Mouse (Mus musculus) heart, adult 9 months (tissue): Measurements from ENCODE around the gene Dpep2nb.
A peak's percentile ranks its signal among the peaks of the same experiment; 100 is the strongest.
"Not testable (repeated sequence)": the region's sequence is repeated elsewhere in the genome, so short reads cannot be mapped to it uniquely, and the experiment has no call there.

Experiments used
- DNase-seq, 2 experiments: peaks; one replicate each; pipeline ENCODE4 v3.0.0; 2022; ENCODE audit warnings: low spot score in 2 of 2

The Dpep2nb gene

GRCm38 (mm10) chr8:106007135-106007534, 1.4 kb upstream of the Dpep2nb start:
- DNase-seq = no peak

DNA sequence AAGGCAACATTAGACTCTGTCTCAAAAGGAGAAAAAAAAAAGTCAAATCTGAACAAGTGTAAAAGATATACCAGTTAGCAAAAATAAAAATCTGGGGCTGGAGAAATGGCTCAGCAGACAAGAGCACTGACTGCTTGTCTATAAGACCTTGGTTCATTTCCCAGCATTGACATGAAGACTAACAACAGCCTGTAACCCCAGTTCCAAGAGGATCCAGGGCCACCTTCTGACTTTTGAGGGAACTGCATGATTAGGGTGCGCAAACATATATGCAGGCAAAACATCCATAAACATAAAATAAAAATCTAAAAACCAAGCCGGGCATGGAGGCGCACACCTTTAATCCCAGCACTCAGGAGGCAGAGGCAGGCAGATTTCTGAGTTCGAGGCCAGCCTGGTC, 638 bp upstream of the Dpep2nb start:
- no peak for DNase-seq

GRCm38 (mm10) chr8:106004538-106005207, 1.1 kb downstream of the Dpep2nb start:
- DNase-seq = no peak

DNA sequence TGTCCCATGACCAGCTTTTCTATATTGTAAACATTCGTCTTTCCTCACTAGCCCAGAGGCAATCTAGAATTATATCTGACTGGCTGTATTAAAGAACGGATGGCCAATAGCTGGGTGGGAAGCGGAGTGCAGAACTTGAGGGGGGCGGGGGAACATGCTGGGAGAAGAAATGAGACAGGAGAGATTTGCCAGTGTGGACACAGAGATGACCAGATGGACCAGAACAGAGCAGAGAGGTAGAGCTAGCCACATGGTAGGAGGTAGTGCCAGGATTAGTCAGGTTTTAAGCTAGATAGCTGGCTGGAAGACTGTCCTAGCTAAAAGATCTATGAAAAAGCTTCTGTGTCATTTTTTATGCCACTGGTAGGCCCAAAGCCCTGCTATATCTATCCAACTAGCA, 3.9 kb downstream of the Dpep2nb start:
- no peak for DNase-seq

- no peak for DNase-seq
Observed at GRCm38 (mm10) chr8:105998971-105999370, 6.8 kb downstream of the Dpep2nb start.

- DNase-seq = peak; percentile 12 to 30
Observed at GRCm38 (mm10) chr8:105996359-105996758, 9.4 kb downstream of the Dpep2nb start.

DNA sequence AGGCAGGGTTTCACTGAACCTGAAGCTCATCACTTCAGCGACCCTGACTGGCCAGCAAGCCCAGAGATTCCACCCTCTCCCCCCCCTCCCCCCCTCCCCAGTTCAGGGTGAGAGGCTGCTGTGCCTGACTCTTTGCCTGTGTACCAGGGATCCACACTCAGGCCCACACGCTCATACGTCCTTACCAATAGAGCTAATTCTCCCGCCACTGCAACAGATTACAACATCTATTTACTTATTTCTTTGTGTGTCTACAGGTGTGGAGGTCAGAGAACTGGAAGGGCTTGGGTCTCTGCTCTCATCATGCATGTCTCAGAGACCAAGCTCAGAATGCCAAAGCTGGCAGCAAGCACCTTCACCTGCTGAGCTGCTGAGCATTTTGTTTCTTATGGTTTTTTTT, 12.5 kb downstream of the Dpep2nb start:
- no peak for DNase-seq

GRCm38 (mm10) chr8:105992499-105992898, 13.3 kb downstream of the Dpep2nb start:
- no peak for DNase-seq

- DNase-seq = no peak
Observed at GRCm38 (mm10) chr8:105991546-105991945, 14.2 kb downstream of the Dpep2nb start.

- peak; percentile 60 to 78 for DNase-seq
Observed at GRCm38 (mm10) chr8:105990856-105991387, 14.9 kb downstream of the Dpep2nb start, which contains the start of gene Dus2. Gene Dus2 (plus strand): TSS chr8:105991337.

DNA sequence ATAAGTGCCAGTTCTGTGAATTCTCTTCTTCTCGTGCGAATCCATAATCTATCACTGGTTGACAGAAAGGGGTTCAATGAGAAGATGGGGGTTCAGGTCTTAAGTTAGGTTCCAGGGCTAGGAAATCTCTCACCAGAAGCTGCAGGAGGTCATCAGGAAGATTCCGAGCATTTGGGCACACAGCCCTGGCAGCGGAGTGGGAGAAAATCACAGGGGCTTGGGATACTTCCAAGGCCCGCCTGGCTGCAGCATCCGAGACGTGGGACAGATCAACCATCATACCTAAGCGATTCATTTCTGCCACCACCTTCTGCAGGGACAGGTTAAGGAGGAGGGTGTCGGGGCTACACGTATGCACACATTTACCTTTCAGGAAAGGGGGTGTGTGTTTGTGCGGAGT, 17.2 kb downstream of the Dpep2nb start:
- no peak for DNase-seq

- not testable (repeated sequence) for DNase-seq
Observed at GRCm38 (mm10) chr8:105983406-105983805, 22.4 kb downstream of the Dpep2nb start.

DNA sequence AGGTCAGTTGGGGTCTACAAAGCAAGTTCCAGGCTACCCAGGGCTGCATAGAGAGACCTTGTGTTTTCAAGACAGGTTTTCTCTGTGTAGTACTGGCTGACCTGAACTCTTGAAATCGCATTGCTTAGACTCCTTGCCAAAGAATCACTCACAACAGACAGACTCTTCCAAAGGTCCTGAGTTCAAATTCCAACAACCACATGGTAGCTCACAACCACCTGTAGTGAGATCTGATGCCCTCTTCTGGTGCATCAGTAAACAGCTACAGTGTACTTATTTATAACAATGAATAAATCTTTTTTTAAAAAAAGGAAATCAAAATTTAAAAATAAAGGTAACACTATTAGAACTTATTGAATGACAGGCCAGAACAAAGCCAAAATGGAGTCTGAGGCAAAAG, 24.6 kb downstream of the Dpep2nb start:
- DNase-seq = no peak

DNA sequence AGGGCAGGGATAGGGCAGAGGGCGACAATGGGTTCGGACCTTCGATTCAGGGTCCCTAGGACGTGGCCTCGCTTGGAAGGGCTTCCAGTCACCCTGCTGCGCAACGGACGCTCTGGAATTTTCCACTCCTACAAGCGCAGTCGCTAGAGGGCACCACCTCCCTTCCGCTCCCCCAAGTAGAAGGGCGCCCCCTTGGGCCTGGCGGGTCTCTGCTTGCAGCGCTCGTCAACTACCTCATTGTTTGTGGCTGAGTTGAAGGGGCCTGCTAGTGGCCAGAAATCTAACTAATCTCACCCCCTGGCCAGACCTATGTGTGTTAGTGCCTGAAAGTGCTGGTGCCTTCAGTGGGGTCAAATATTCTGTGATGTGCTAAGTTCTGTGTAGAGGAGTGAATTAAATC, 26.4 kb downstream of the Dpep2nb start, which contains the start of gene Dpep3:
Gene Dpep3, minus strand, starts transcription at position 105 of the 400 bp plus-strand sequence.
- no peak for DNase-seq

- no peak for DNase-seq
Observed at GRCm38 (mm10) chr8:105975363-105975762, 30.4 kb downstream of the Dpep2nb start.

DNA sequence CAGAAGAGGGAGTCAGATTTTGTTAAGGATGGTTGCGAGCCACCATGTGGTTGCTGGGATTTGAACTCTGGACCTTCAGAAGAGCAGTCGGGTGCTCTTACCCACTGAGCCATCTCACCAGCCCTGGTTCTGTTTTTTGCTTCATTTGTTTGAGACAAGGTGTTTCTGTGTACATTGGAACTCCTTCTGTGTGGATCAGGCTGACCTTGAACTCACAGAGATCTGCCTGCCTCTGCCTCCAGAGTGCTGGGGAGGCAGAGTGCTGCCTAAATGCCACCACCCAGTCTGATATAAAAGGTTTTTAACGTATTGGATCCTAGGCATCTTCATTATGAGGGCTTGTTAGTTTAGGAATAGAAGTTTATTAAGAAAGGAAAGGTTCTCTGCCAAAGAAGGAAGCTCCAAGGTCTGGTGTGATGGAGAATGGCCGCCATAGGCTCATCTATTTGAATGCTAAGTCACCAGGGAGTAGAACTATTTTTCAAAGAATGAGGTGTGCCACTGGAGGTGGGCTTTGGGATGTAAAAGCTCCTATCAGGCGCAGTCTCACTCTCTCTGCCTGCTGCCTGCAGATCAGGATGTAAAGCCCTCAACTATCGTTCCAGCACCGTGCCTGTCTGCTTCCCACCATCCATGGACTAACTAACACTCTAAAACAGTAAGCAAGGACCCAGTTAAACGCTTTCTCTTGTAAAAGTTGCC, 34.6 kb downstream of the Dpep2nb start:
- no peak for DNase-seq

DNA sequence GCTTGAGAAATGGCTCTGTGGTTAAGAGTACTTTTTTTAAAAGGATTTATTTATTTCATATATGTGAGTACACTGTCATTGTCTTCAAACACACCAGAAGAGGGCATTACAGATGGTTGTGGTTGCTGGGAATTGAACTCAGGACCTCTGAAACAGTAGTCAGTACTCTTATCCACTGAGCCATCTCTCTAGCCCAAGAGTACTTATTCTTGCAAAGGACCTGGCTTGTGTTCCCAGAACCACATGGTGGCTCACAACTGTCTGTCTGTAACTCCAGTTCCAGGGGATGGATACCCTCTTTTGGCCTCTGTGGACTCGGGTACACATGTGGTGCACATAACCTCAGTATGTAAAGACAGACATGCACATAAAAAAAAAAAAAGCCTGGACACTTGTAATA, 36.4 kb downstream of the Dpep2nb start:
- DNase-seq = no peak

- no peak for DNase-seq
Observed at GRCm38 (mm10) chr8:105966692-105967311, 39.0 kb downstream of the Dpep2nb start.

DNA sequence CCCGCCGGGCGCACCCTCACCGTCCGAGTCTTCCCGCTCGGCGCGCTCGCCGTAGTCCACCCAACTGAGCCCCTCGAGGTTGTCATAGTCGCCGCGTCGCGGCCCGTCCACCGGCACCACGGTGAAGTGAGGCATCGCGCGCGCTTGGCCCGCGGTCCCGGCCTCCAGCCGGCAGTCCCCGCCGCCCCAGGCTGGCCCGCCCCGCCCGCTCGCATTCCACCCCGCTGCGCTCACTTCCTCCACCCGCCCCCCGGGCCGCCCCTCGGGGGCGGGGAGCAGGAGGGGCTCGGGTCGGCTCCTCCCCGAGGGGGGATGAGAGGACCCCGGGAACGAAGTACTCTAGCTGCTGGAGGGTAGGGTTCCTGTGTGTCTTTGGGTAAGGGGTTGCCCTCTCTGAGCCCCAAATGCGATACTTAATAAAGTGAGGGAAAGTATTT, 39.9 kb downstream of the Dpep2nb start, which contains the start of gene Slc12a4:
Gene Slc12a4, minus strand, starts transcription at position 193 of the 437 bp plus-strand sequence.
- DNase-seq = peak; percentile 86 to 88

- DNase-seq = peak; percentile 49 to 71
Observed at GRCm38 (mm10) chr8:105965266-105965904, 40.4 kb downstream of the Dpep2nb start.

DNA sequence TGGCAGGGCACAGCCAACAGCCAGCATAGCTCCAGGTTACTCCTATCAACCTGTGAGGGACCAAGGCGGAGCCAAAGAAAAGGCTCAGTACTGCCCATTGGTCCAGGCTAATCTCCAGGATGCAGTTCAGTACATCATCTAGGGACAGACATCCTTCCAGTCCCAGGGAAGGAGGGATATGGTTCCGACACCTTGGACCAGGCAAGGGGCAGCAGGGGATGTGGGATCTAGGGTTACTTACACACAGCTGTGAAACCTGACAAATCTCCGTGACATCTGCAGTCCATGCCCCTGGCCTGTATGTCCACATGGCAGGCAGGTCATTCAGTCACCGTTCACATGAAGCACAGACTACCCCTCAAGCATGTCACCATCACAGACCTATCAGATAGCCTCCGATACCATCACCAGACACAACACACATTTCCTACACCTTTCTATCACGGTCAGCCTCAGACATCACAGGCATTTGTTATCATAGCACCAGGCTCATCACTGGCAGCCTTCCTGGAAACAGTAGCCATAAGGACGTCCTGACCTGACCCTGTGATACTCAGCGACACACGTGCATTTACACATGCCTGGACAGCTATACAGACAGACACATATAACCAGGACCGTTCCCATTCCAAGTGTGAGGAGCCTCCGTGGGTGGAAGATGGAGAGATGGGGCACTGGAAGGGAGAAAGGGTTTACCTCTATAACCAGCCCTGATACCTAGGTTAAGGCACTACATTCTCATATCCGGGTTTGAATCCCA, 41.1 kb downstream of the Dpep2nb start:
- DNase-seq = peak; percentile 30 to 62
